Mouse (Mus musculus) kidney, adult 8-10 months (tissue): ENCODE data around the gene Nap1l5.
A peak's percentile ranks its signal among the peaks of the same experiment; 100 is the strongest.
"Not testable (repeated sequence)": the region's sequence is repeated elsewhere in the genome, so short reads cannot be mapped to it uniquely, and the experiment has no call there.

Source experiments
- DNase-seq, 2 experiments: peaks; one replicate each; pipeline ENCODE4 v3.0.0; 2022

Nap1l5 gene

DNA sequence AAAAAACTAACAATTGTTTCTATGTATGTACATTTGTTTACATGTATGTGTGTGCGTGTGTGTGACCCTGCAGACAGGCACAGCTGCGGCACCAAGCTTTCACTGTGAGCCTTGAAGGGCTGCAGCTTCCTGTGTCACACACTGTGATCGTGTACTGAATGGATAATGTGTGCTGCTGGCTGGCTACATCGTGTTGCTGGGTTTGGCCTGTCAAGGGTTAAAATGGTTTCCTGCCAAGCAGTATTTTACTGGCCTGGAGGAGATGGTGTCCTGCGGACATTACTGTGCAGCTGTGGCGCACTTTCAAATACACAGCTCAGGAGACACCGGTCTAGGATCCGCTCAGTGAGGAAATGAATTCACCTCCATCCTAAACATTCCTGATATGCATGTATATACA is 3.7 kb downstream of the Nap1l5 start:
- no peak for DNase-seq

DNA sequence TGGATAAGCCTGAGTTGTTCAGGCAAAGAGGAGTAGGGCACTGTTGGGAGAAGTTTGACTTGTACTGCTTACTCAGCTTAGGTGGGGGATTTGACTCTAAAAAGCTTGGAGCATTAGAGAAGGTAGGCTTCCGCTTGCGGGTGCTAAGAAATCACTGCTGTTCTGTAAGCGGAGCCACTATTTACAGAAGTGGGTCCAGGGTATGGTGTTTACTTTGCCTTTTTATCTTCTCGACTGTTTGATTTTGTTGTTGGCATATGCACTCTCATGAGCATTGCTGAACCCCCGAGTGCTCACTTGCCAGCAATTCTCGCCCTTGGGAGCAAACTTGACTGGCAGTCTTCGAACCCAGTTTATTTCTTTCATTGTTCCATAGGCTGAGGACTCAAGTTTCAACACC is 6.3 kb downstream of the Nap1l5 start:
- DNase-seq: no peak

DNA sequence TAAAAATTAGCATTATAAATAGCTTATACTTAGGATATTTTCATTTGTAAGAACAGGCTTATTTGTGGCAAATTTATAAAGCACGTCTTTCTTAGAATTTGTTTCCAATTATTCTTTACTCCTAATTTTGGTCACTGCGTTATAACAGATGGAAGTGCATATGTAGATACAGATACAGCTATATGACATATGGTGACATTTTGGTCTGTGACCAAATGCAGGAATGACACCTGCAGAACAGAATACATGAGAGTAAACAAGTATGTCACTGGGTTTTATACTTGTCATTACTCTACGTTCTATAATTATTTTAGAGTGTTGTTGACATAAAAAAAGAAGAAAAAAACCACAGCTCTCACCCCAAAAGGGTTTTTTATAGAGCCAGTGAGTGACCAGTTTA is 7.8 kb downstream of the Nap1l5 start:
- no peak for DNase-seq

DNA sequence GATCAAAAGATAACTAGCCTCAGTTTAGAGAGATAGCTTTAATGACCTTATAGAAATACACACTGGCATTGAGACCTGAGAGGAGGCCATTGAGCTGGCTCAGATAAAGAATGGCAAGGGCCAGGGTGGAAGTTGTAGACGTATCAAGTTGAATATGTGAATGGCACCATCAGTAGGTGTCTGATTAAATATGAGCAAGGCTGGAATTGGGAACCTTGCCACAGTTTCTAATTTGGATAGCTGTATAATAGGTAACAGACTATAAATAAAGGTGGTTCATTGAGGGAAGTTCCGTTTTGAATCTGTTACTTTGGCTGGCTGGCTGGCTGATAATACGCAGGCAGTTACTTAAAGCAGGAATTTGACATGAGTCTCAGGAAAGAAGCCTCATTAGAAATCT is 10.2 kb downstream of the Nap1l5 start:
- no peak for DNase-seq

DNA sequence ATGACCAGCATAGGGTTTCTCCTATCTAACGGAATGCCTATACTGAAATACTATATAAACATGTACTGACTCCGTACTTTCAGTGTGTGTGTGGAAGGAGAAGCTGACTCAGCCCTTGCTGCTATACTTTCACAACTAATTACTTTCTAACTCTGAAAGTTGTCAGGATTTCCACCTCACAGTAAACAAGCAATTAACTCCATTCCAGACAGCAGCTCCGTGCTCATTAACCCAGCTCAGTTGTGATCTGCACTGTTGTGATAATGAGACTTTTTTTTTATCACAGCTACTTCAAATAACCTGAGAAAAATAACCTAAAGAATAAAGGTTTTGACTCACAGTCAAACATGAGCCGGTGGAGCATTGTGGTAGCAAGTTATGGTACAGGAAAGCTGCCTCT is 11.9 kb downstream of the Nap1l5 start:
- DNase-seq: no peak

DNA sequence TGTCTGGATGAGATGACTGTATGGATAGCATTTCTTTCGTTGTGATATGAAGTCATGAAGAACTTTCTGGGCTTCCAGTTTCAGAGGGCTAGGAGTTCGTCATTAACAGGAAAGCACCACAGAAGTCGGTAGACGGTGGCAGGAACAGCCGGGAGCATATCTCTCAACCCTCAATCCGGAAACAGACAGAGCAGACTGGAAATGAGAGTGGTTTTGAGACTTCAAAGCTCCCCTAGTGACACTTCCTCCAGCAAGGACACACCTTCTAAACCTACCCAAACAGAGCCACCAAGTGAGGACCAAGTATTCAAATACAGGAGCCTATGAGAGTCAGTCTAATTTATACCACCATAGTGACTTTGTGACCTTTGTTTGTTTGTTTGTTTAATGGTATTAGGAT is 13.6 kb downstream of the Nap1l5 start:
- DNase-seq: no peak

DNA sequence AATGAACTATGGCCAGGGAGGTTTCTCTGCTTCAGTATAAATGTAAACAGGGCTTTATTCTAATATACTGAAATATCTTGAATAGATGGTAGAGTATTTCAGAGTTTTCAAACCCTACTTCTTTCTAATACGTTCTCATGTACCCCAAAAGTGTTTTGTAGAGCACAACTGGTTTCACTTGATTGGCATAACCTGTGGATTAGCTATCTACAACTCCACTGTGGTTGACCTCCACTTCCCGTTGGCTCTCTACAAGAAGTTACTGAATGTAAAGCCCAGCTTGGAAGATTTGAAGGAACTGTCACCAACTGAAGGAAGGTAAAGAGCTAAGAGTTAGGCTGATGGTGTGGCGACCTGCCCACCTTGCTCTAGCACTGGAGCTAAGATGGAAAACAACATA is 17.0 kb downstream of the Nap1l5 start:
- no peak for DNase-seq

DNA sequence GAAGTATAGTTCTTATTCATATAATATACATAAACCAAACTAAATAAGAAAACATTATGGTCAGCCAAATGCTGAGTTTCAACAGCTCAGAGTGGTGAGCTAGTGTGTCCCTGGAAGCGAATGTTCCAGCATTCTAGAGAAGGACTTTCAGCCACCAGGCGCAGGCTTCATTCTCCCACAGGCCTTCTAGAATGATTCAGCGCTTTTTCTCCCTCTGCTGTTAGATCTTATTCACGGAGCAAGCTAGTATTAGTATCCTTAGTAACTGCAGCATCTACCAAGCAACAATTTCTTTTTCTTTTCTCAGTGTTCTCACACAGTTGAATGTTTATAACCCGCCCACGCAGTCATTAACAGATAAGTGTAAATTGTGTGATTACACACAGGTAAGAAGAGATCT is 24.6 kb downstream of the Nap1l5 start:
- DNase-seq: no peak

DNA sequence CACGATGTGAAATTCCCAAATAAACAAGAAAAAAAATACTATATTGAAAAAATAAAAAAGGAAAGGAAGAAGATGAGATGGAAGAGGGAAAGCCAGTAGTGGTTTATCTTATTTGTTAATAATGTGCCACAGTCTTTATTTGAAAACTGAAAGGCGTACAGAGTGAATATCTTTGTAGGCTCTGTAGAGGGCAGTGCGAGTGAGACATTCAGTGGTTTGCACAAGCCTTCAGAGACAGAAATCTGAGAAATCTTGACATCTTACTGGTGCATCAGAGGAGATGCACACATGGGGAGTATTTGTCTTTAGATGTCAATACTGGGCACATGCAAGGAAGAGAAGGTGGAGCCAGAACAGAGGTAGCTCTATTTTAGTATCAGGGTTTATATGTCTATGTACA is 25.5 kb downstream of the Nap1l5 start:
- no peak for DNase-seq

DNA sequence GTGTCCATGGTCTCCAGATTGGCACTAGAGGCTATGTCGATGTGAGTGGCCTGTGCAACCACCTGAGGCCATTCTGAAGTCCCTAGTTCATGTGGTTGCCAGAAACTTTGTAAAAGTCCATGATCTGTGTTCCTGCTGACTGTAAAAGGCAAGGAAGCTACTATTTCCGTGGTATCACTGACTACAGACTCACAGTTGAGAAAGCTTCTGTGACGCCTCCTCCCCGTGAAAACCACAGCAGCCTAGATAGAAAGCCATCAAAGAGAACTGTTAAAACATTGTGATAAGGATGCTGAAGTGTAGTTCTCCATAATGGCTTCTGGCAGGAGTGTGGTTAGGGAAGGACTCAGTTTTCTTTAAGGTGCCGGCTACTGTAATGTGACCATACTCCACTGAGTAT is 26.0 kb downstream of the Nap1l5 start:
- no peak for DNase-seq

DNA sequence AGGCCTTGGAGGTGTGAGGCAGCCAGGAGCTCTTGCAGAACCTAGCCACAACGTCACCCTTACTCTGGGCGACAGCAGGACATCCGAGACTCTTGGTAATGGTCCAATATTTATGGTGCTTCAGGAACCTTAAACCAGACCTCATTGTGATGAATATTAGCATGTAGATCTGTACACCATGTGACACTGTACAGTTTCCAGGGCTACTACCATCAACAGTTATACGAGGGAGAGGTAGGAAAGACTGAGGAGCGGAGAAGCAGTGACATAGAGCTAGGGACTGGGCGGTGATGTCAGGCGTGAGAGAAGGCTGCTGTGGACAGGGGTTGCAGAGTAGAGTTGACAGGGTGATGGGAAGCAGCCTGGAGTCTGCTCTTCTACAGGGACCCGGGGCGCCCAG is 26.9 kb downstream of the Nap1l5 start:
- DNase-seq: no peak

DNA sequence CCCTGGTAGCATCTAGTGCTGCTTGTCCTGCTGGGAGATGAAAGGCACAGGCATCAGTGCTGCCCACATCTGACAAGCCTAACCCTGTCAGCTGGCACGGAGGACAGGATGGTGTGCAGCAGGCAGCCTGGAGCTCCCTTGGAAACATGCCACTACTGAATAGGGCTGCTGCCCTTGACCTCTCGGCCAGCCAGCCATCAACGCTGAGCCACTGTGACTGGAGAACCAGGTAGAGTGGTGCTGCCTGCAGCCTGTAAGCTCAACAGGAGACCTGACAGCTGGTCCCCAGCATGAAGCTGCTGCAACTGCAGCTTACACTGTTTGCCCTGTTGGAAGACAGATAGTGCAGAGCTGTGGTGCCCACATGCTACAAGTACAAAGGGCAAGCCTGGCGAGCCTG is 27.3 kb downstream of the Nap1l5 start:
- peak; percentile 10 to 35 for DNase-seq

DNA sequence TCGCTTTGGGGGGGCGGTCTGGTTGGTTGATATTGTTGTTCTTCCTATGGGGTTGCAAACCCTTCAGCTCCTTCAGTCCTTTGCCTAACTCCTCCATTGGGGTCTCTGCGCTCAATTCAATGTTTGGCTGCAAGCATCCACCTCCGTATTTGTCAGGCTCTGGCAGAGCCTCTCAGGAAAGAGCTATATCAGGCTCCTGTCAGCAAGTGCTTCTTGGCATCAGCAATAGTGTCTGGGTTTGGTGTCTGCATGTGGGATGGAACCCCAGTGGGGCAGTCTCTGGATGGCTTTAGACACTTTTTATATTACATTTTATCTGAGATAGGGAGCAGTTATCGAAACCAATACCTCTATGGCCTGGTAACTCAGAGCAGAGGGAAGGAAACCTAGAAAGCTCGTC is 39.0 kb downstream of the Nap1l5 start:
- not testable (repeated sequence) for DNase-seq

DNA sequence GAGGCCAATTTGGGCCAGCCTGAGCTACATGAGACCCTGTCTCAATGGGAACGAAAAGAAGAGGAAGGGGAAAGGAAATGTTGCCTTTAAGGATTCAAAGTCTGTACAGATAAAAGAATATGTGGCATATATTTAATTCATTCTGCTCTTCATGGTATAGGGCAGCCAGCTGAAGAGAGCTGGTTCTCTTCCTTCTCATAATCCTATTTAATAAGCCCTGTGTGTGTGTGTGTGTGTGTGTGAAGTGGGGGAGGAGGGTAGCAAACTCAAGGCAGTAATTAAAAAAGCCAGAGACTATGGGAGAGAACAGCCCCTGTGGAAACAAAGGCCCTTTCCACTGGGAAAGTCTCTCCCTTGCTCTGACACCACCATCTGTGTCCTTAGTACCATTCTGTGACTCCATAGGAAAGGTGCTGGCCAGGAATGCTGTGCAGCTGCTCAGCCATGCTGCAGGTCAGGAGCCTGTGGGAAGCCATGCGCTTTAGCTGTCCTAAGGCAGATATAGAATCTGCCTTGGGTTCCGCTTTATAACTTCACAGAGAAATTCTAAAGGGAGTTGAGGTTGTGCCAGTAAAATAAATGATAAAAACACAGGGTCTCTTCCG is 43.1 kb downstream of the Nap1l5 start:
- no peak for DNase-seq

DNA sequence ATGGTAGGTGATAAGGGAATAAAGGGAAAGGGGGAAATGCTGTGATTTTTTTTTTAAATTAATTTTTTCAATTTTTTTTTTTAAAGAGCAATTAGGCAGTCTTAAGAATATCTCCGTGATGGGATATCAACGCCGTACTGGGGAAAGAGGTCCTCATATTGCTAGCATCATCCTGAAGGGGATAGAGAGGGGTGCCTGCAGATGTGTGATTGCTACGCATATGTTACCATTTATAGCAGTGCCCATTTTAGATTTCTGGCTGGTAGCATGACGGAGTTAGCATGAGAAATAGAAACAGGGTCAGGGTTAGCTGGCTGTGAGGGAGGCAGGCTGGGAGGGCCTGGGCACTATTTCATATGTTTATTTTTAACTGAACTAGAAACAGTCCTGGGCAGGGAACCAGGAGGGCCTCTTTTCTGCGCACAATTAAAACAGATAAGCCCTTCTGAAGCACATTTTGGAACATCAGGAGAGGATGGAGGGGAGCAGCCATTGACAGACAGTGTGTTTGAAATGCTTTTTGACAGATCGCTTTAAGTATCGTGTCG is 44.4 kb downstream of the Nap1l5 start:
- no peak for DNase-seq

DNA sequence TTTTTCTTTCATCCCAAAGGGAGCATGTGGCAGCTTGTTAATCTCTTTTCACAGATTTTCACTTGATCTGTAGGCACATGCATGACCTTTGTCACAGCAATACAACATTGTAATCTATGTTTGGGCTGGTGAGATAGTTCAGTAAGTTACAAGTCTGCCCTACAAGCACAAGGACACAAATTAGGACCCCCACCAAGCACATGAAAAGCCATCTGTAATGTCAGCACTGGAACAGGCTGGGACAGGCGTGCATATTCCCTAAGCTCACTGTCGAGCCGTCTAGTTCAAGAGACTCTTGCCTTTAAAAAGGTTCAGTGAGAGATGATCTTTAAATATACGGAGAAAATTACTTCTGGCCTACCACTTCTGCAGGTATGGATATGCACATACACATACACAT is 47.4 kb downstream of the Nap1l5 start:
- no peak for DNase-seq

DNA sequence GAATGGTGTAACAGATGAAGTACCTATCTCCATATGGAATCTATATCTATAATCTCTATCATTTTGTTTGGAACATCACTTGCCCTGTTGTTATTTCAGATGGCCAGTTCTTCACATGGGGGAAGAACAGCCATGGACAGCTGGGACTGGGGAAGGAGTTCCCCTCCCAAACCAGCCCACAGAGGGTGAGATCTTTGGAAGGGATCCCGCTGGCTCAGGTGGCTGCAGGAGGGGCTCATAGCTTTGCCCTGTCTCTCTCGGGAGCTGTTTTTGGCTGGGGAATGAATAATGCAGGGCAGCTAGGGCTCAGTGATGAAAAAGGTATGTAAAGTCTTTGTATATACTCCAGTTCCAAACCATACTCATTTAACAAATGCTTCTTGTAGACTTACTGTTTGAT is 50.4 kb downstream of the Nap1l5 start:
- DNase-seq: no peak

DNA sequence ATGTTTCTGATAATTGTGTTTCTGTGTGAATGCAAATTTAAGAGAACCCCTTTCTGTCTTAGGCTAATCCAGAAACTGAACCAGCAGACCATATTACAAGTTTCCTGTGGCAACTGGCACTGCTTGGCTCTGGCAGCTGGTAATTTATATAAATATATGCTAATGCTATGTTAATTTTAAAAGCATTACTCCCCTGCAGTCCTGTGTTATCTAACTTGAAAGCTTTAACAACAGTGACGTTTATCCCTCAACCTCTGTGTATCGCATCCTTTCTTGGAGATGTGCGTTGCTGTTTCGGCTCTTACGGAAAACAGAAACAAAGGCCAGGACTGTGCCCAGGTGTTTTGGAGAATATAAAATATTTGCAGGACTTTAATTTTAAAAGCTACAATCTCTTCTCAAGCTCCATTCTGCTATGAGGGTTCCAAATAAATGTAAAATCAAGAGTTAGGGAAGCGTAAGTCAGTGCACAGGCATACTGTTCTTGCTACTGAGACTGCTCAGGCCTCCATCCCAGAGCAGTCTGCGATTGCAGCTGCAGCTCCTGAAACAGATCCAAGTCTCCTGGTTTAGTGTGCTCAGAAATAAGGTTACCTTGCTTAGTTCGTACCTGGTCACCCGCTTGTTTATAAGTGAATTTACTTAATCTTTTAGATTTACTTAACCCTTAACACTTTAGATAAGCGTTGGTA is 51.1 kb downstream of the Nap1l5 start:
- no peak for DNase-seq
